Comparison of ENCODE assay signal across 18 mouse cellular contexts in genomic region chr16:90897651-90898050, GRCm38 (mm10). TPM values are rescaled to one million over a fixed set of nuclear protein-coding genes. Genes with fewer than 3 reads are reported as not detected.
DNase-seq lines count a peak whose midpoint lies in the region; ATAC-seq lines count a peak whose summit lies in the region.
"Had no signal": no experiment of that assay in that cellular context is flagged by ENCODE, and none has a peak within 500 bp of the region (broad histone marks: within the 10 kb centered on the region; RNA-seq: fewer than 3 reads in every experiment).

No protein-coding gene starts in this region.

- H3K4me3 ChIP-seq in heart, embryonic 12.5 days, result no peak overlapping the region
- H3K4me3 ChIP-seq in hindbrain, embryonic 11.5 days (ENCODE audit: low read depth, low read length), result no peak overlapping the region
- H3K4me3 ChIP-seq: embryonic facial prominence, embryonic 12.5 days; heart, embryonic 13.5 days; limb, embryonic 13.5 days had no signal

- peak; percentile 71 to 76 for DNase-seq in heart, adult 18-20 months
- peak; percentile 60 for DNase-seq in lung, postnatal 10 days
- no peak for DNase-seq in lung, postnatal 14 days
- peak; percentile 21 to 34 for DNase-seq in adrenal gland, postnatal 4 days (ENCODE audit: low spot score in 2 of 2)
- DNase-seq in hindbrain, embryonic 11.5 days (ENCODE audit: low spot score), result no peak
- DNase-seq in cerebellum, adult 8-10 months, result no peak
- no peak for DNase-seq in natural killer cell, adult 2 months (ENCODE audit: low spot score in 2 of 2)
- DNase-seq: cerebellum, postnatal 25 days; kidney, postnatal 25 days; right cerebral cortex, postnatal 25 days; thymus, adult 18-20 months had no signal

- no peak overlapping the region for H3K27ac ChIP-seq in heart, embryonic 12.5 days (ENCODE audit: poor library complexity, severe bottlenecking)
- no peak overlapping the region for H3K27ac ChIP-seq in hindbrain, embryonic 11.5 days (ENCODE audit: low read depth, low read length)
- H3K27ac ChIP-seq: embryonic facial prominence, embryonic 12.5 days; heart, embryonic 13.5 days; limb, embryonic 13.5 days had no signal

- ATAC-seq in heart, embryonic 12.5 days (ENCODE audit: insufficient number of reproducible peaks, low FRiP score), result no peak
- ATAC-seq in hindbrain, embryonic 11.5 days (ENCODE audit: low FRiP score), result no peak
- ATAC-seq: hindbrain, embryonic 16.5 days had no signal

- no peak overlapping the region for H3K4me2 ChIP-seq in heart, embryonic 12.5 days
- H3K4me2 ChIP-seq in hindbrain, embryonic 11.5 days (replicated peaks; ENCODE audit: low read depth, low read length), result no peak overlapping the region
- H3K4me2 ChIP-seq: embryonic facial prominence, embryonic 12.5 days; heart, embryonic 13.5 days; limb, embryonic 13.5 days; midbrain, embryonic 11.5 days had no signal

- no peaks in the 10 kb centered on the region for H3K36me3 ChIP-seq in heart, embryonic 12.5 days
- H3K36me3 ChIP-seq in hindbrain, embryonic 11.5 days (ENCODE audit: control insufficient read depth, insufficient read depth, low read length), result no peaks in the 10 kb centered on the region
- H3K36me3 ChIP-seq: embryonic facial prominence, embryonic 12.5 days; G1E; heart, embryonic 13.5 days; limb, embryonic 13.5 days had no signal

- H3K27me3 ChIP-seq in heart, embryonic 12.5 days (replicated peaks), result no peaks in the 10 kb centered on the region
- no peaks in the 10 kb centered on the region for H3K27me3 ChIP-seq in hindbrain, embryonic 11.5 days (ENCODE audit: control insufficient read depth, insufficient read depth, low read length)
- H3K27me3 ChIP-seq: embryonic facial prominence, embryonic 12.5 days; heart, embryonic 13.5 days had no signal

- WGBS in heart, embryonic 12.5 days, result 84% methylated on average over 3 of the region's 3 CpGs
- WGBS in hindbrain, embryonic 11.5 days, result 96% methylated on average over 3 of the region's 3 CpGs

- H3K4me1 ChIP-seq in heart, embryonic 12.5 days (replicated peaks), result peaks cover 19% of the 10 kb centered on the region
- no peaks in the 10 kb centered on the region for H3K4me1 ChIP-seq in hindbrain, embryonic 11.5 days (replicated peaks; ENCODE audit: control insufficient read depth, insufficient read depth, low read length)

- no peaks in the 10 kb centered on the region for H3K9me3 ChIP-seq in heart, embryonic 12.5 days (replicated peaks)
- H3K9me3 ChIP-seq in hindbrain, embryonic 11.5 days (ENCODE audit: control insufficient read depth, low read length), result no peaks in the 10 kb centered on the region
- H3K9me3 ChIP-seq: embryonic facial prominence, embryonic 12.5 days; G1E; heart, embryonic 13.5 days; limb, embryonic 13.5 days had no signal

- no peak overlapping the region for H3K9ac ChIP-seq in heart, embryonic 12.5 days
- no peak overlapping the region for H3K9ac ChIP-seq in hindbrain, embryonic 11.5 days (ENCODE audit: low read depth, low read length)
- H3K9ac ChIP-seq: embryonic facial prominence, embryonic 12.5 days; heart, embryonic 13.5 days; limb, embryonic 13.5 days had no signal

RNA-seq across cellular contexts. Expression of gene Cfap298, which starts 37.3 kb away (rescaled TPM):
- total RNA-seq in heart, adult 18-20 months (2021), result 10 to 100 TPM; 25.8 to 30.1 TPM
- 49.0 and 50.4 TPM in 2 replicates for polyA plus RNA-seq in heart, embryonic 12.5 days (2016; fragmentation: Nextera tagmentation; extraction: Ambion mirVana)
- total RNA-seq in adrenal gland, postnatal 4 days (2021), result 10 to 100 TPM; 30.9 to 38.7 TPM
- 53.1 and 57.3 TPM in 2 replicates for polyA plus RNA-seq in hindbrain, embryonic 11.5 days (2014; fragmentation: Nextera tagmentation; extraction: Ambion mirVana)

Comparison
In these comparisons a context has a peak if more than half of its experiments do, and no peak if none do; other contexts are left out.
1. DNase-seq: peak in heart, adult 18-20 months (2 of 2), lung, postnatal 10 days (single experiment) and adrenal gland, postnatal 4 days (2 of 2); none in lung, postnatal 14 days (single experiment), hindbrain, embryonic 11.5 days (single experiment), cerebellum, adult 8-10 months (single experiment) and natural killer cell, adult 2 months (0 of 2).